Mouse (Mus musculus): ENCODE data around the gene Tff1. TPM values are rescaled to one million over a fixed set of nuclear protein-coding genes. Genes with fewer than 3 reads are reported as not detected.

The Tff1 gene
- total and polyA plus RNA-seq, 3 experiments = not detected

GRCm38 (mm10) chr17:31198877-31199276 is 33.8 kb upstream of the Tff1 start, which contains the start of gene Tmprss3:
Gene Tmprss3, minus strand, starts transcription at chr17:31198977.
- H3K4me3 ChIP-seq = no peak within 1 kb of the TSS
- H3K4me1 ChIP-seq (ENCODE audit: control insufficient read depth, insufficient read depth, low read length) = no peaks in the 10 kb centered on the region
- no peak within 1 kb of the TSS for H3K9ac ChIP-seq (ENCODE audit: low read depth, low read length)
- H3K36me3 ChIP-seq (ENCODE audit: control insufficient read depth, insufficient read depth, low read length) = no peaks in the 10 kb centered on the region
- TF ChIP-seq CTCF (IDR thresholded peaks at IDR 0.05) (no peak), EP300 (IDR thresholded peaks at IDR 0.05; ENCODE audit: insufficient read depth, low read depth, low read length) (no peak), POLR2A (IDR thresholded peaks at IDR 0.05; ENCODE audit: insufficient read depth, low read depth, low read length) (no peak)
- no peaks in the 10 kb centered on the region for H3K27me3 ChIP-seq (ENCODE audit: control insufficient read depth, insufficient read depth, low read length)
- 86% methylated on average over 11 of the region's 11 CpGs for whole genome bisulfite sequencing
- intact Hi-C loops (cut with DNase I) = no loop called here
- H3K27ac ChIP-seq = no peak within 1 kb of the TSS
- no peak for DNase-seq
- H3K79me2 ChIP-seq (replicated peaks; ENCODE audit: control insufficient read depth, insufficient read depth, low read length) = no peaks in the 10 kb centered on the region

GRCm38 (mm10) chr17:31196283-31196682 is 31.2 kb upstream of the Tff1 start:
- intact Hi-C loops (cut with DNase I) = no loop called here
- no peaks in the 10 kb centered on the region for H3K36me3 ChIP-seq (ENCODE audit: control insufficient read depth, insufficient read depth, low read length)
- H3K4me1 ChIP-seq (ENCODE audit: control insufficient read depth, insufficient read depth, low read length) = no peaks in the 10 kb centered on the region
- no peak for DNase-seq
- no peak overlapping the region for H3K27ac ChIP-seq
- no peak overlapping the region for H3K9ac ChIP-seq (ENCODE audit: low read depth, low read length)
- no peaks in the 10 kb centered on the region for H3K27me3 ChIP-seq (ENCODE audit: control insufficient read depth, insufficient read depth, low read length)
- H3K79me2 ChIP-seq (replicated peaks; ENCODE audit: control insufficient read depth, insufficient read depth, low read length) = no peaks in the 10 kb centered on the region
- no peak overlapping the region for H3K4me3 ChIP-seq
- WGBS = 74% methylated on average over 7 of the region's 7 CpGs
- no peak for TF ChIP-seq EP300 (IDR thresholded peaks at IDR 0.05; ENCODE audit: insufficient read depth, low read depth, low read length)
- no peak for TF ChIP-seq POLR2A (IDR thresholded peaks at IDR 0.05; ENCODE audit: insufficient read depth, low read depth, low read length)
- TF ChIP-seq CTCF (IDR thresholded peaks at IDR 0.05) = no peak

- no peaks in the 10 kb centered on the region for H3K79me2 ChIP-seq (replicated peaks; ENCODE audit: control insufficient read depth, insufficient read depth, low read length)
- no peak overlapping the region for H3K27ac ChIP-seq
- no peaks in the 10 kb centered on the region for H3K4me1 ChIP-seq (ENCODE audit: control insufficient read depth, insufficient read depth, low read length)
- WGBS = 62% methylated on average over 6 of the region's 6 CpGs
- H3K4me3 ChIP-seq = no peak overlapping the region
- H3K27me3 ChIP-seq (ENCODE audit: control insufficient read depth, insufficient read depth, low read length) = no peaks in the 10 kb centered on the region
- intact Hi-C loops (cut with DNase I) = no loop called here
- H3K9ac ChIP-seq (ENCODE audit: low read depth, low read length) = no peak overlapping the region
- TF ChIP-seq CTCF (IDR thresholded peaks at IDR 0.05) (no peak), POLR2A (IDR thresholded peaks at IDR 0.05; ENCODE audit: insufficient read depth, low read depth, low read length) (no peak), EP300 (IDR thresholded peaks at IDR 0.05; ENCODE audit: insufficient read depth, low read depth, low read length) (no peak)
- DNase-seq = no peak
- no peaks in the 10 kb centered on the region for H3K36me3 ChIP-seq (ENCODE audit: control insufficient read depth, insufficient read depth, low read length)
Measured at GRCm38 (mm10) chr17:31195207-31195606, 30.1 kb upstream of the Tff1 start.

DNA sequence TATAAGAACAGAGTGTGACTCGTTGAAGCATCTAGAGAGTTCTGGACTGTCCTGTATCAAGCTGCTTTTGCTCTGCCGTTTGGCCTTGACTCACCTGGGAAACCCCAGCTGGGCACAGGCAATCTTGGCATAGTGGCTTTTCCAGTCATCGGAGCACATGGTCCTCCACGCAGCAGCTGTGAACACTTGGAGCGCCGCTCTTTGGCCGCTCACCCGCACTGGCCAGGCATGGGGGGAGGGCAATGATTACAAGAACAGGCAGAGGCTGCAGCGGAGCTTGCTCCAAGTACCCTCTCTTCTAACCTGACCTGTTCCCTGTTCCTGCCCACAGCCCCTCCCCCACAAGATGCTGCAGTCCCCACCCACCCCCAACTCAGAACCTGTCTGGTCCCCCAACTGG is 28.3 kb upstream of the Tff1 start:
- no peak for DNase-seq
- no peaks in the 10 kb centered on the region for H3K36me3 ChIP-seq (ENCODE audit: control insufficient read depth, insufficient read depth, low read length)
- no peak for TF ChIP-seq CTCF (IDR thresholded peaks at IDR 0.05)
- no peak for TF ChIP-seq EP300 (IDR thresholded peaks at IDR 0.05; ENCODE audit: insufficient read depth, low read depth, low read length)
- 68% methylated on average over 9 of the region's 9 CpGs for WGBS
- no peak overlapping the region for H3K4me3 ChIP-seq
- no peak overlapping the region for H3K27ac ChIP-seq
- H3K27me3 ChIP-seq (ENCODE audit: control insufficient read depth, insufficient read depth, low read length) = no peaks in the 10 kb centered on the region
- intact Hi-C loops (cut with DNase I) = no loop called here
- H3K9ac ChIP-seq (ENCODE audit: low read depth, low read length) = no peak overlapping the region
- H3K79me2 ChIP-seq (replicated peaks; ENCODE audit: control insufficient read depth, insufficient read depth, low read length) = no peaks in the 10 kb centered on the region
- no peaks in the 10 kb centered on the region for H3K4me1 ChIP-seq (ENCODE audit: control insufficient read depth, insufficient read depth, low read length)

GRCm38 (mm10) chr17:31192663-31193062 is 27.6 kb upstream of the Tff1 start:
- Histone ChIP-seq H3K27ac (no peak overlapping the region), H3K36me3 (ENCODE audit: control insufficient read depth, insufficient read depth, low read length) (no peaks in the 10 kb centered on the region), H3K79me2 (replicated peaks; ENCODE audit: control insufficient read depth, insufficient read depth, low read length) (no peaks in the 10 kb centered on the region), H3K4me1 (ENCODE audit: control insufficient read depth, insufficient read depth, low read length) (no peaks in the 10 kb centered on the region), H3K9ac (ENCODE audit: low read depth, low read length) (no peak overlapping the region), H3K4me3 (no peak overlapping the region), H3K27me3 (ENCODE audit: control insufficient read depth, insufficient read depth, low read length) (no peaks in the 10 kb centered on the region)
- no peak for TF ChIP-seq CTCF (IDR thresholded peaks at IDR 0.05)
- TF ChIP-seq POLR2A (IDR thresholded peaks at IDR 0.05; ENCODE audit: insufficient read depth, low read depth, low read length) = no peak
- TF ChIP-seq EP300 (IDR thresholded peaks at IDR 0.05; ENCODE audit: insufficient read depth, low read depth, low read length) = no peak
- 41% methylated on average over 2 of the region's 2 CpGs for WGBS
- no peak for DNase-seq
- intact Hi-C loops (cut with DNase I) = no loop called here

DNA sequence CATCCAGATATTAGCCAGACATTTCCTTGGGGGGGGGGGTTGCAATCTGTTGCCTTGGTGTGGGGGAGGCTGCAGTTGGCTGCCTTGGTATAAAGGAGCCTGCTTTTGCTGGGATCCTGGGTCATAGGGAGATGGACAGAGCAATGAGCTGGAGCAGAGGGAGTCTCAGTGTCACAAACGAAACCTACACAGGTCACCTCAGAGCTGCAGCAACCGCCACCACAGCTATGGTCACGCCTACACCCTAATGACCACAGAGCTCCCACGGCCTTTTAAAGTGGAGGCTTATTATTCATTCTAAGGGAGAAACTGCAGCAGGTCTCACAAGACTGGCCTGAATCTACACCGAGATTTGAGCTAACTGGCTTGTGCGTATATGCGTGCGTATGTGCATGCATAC is 26.7 kb upstream of the Tff1 start:
- H3K4me3 ChIP-seq = no peak overlapping the region
- H3K27ac ChIP-seq = no peak overlapping the region
- no peaks in the 10 kb centered on the region for H3K36me3 ChIP-seq (ENCODE audit: control insufficient read depth, insufficient read depth, low read length)
- no peaks in the 10 kb centered on the region for H3K79me2 ChIP-seq (replicated peaks; ENCODE audit: control insufficient read depth, insufficient read depth, low read length)
- 86% methylated on average over 8 of the region's 8 CpGs for WGBS
- no peak for DNase-seq
- TF ChIP-seq POLR2A (IDR thresholded peaks at IDR 0.05; ENCODE audit: insufficient read depth, low read depth, low read length) (no peak), EP300 (IDR thresholded peaks at IDR 0.05; ENCODE audit: insufficient read depth, low read depth, low read length) (no peak), CTCF (IDR thresholded peaks at IDR 0.05) (no peak)
- intact Hi-C loops (cut with DNase I) = no loop called here
- H3K4me1 ChIP-seq (ENCODE audit: control insufficient read depth, insufficient read depth, low read length) = no peaks in the 10 kb centered on the region
- H3K27me3 ChIP-seq (ENCODE audit: control insufficient read depth, insufficient read depth, low read length) = no peaks in the 10 kb centered on the region
- H3K9ac ChIP-seq (ENCODE audit: low read depth, low read length) = no peak overlapping the region

All from heart, adult 2 months (tissue).